Mouse (Mus musculus): ENCODE measurements around the gene Ptpn3.
"Not testable (repeated sequence)": the region's sequence is repeated elsewhere in the genome, so short reads cannot be mapped to it uniquely, and the experiment has no call there.

Ptpn3 gene

GRCm38 (mm10) chr4:57224776-57225175 lies 76.9 kb downstream of the Ptpn3 start:
- DNase-seq (ENCODE audit: low spot score in 2 of 2): no peak

DNA sequence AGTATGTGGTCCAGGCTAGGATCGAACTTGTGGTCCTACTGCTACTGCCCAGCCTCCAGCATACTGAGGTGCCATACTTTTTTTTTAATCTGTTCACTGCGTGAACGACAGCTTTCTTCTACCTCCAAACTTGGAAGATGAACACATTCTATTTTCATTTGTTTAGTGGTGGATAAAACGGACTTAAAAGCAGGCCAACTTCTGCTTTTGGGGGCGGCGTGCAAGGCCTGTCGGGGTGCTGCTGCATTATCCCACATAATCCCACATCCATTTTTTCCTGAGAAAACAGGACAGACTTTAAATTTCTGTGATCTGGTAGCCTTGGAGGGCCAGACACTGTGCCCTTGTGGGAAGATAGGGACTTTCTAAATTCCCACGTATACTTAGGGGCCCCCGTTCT lies 83.9 kb downstream of the Ptpn3 start:
- DNase-seq (ENCODE audit: low spot score in 2 of 2): no peak

- DNase-seq (ENCODE audit: low spot score in 2 of 2): no peak
Measured at GRCm38 (mm10) chr4:57216535-57216934, 85.1 kb downstream of the Ptpn3 start.

DNA sequence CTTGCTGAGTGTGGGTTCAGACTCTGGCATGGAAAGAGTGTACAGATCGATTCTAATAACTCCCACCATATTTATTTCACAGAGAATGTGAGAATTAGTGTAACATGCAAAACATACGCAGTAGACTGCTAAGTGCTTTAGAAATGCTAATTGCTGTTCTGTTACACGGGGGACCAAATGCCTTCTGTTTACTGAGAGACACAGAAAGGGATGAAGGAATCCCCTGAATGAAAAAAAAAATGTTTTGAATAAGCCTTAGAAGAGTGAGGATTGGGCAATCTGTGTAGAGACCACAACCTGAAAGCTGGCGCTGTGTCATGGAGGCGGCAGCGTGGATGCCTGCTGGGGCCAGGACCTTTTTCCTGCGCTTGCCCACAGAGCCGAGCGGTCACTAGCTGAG lies 86.8 kb downstream of the Ptpn3 start:
- no peak for DNase-seq (ENCODE audit: low spot score in 2 of 2)

DNA sequence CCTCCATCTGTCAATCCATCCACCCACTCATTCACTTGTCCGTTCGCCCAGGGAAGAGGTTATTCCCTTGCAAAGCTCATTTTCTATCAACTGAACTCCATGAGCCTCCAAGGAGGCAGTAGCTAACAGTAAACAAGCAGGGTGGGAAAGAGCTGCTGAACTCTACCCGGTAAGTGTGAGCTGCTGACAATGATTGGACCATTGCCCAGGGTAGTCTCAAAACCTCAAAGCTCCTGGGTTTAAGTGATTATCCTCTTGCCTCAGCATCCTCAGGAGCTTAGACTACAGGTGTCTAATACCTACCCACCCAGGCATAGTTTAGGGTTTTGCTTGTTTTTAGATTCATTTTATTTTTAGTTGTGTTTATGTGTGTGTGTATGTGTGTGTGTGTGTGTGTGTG lies 87.5 kb downstream of the Ptpn3 start:
- no peak for DNase-seq (ENCODE audit: low spot score in 2 of 2)

DNA sequence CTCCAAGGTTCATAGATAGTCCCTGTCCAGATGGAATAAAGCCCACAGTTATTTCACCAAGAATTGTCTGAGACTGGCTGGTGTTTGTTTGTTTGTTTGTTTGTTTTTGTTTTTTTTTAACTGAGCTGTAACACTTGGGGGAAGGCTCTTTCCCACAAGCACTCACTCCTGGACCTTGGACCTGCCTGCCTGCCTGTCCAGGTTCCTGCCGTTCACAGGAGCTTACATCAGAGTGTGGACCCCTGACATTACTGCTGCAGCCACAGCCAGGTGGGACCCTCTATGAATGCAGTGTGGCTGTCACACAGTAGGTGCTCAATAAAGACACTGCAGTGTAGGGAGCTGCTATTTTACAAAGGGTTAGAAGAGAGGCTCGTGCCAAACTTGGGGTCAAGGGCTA lies 89.9 kb downstream of the Ptpn3 start:
- DNase-seq (ENCODE audit: low spot score in 2 of 2): no peak

- no peak for DNase-seq (ENCODE audit: low spot score in 2 of 2)
Measured at GRCm38 (mm10) chr4:57205908-57206307, 95.7 kb downstream of the Ptpn3 start.

GRCm38 (mm10) chr4:57204780-57205179 lies 96.9 kb downstream of the Ptpn3 start:
- DNase-seq (ENCODE audit: low spot score in 2 of 2): no peak

GRCm38 (mm10) chr4:57202660-57203361 lies 98.8 kb downstream of the Ptpn3 start:
- no peak for DNase-seq (ENCODE audit: low spot score in 2 of 2)

- no peak for DNase-seq (ENCODE audit: low spot score in 2 of 2)
Measured at GRCm38 (mm10) chr4:57202132-57202531, 99.5 kb downstream of the Ptpn3 start.

- no peak for DNase-seq (ENCODE audit: low spot score in 2 of 2)
Measured at GRCm38 (mm10) chr4:57200661-57201060, 101.0 kb downstream of the Ptpn3 start.

DNA sequence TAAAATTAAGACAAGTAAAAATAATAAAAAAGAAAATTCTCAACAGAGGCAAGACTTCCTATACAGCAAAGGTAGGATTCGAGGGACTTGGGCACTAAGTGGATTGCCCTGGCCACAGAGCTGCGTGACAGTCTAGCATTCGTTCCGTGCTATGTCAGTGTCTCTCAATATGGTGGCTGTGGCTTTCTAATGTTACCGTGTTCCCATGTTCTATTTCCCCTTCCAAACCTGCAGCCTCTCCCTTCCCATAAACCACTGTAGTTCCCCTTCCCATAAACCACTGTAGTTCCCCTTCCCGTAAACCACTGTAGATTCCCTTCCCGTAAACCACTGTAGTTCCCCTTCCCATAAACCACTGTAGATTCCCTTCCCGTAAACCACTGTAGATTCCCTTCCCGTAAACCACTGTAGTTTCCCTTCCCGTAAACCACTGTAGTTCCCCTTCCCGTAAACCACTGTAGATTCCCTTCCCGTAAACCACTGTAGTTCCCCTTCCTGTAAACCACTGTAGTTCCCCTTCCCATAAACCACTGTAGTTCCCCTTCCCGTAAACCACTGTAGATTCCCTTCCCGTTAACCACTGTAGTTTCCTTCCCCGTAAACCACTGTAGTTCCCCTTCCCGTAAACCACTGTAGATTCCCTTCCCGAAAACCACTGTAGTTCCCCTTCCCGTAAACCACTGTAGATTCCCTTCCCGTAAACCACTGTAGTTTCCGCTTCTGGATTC lies 102.8 kb downstream of the Ptpn3 start:
- DNase-seq (ENCODE audit: low spot score in 2 of 2): not testable (repeated sequence)

GRCm38 (mm10) chr4:57191543-57192283 lies 109.9 kb downstream of the Ptpn3 start:
- no peak for DNase-seq (ENCODE audit: low spot score in 2 of 2)

- no peak for DNase-seq (ENCODE audit: low spot score in 2 of 2)
Measured at GRCm38 (mm10) chr4:57189881-57190280, 111.8 kb downstream of the Ptpn3 start.

DNA sequence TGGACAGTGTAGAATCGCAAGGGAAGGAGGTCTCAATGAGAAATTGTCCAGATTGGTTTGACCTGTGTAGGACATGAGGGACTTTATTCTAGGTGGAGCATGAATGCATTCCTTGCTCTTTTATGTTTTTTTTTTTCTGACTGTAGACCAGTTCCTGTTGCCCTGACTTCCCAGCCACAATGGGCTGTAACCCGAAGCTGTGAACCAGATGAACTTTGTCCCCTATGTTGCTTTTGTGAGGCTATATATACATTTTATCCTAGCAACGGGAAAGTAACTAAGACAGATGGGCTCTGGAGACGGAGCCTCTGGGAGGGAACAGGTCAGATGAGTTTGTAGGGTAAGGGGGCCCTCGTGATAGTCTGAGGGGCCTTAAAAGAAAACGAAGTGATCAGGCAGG lies 115.6 kb downstream of the Ptpn3 start:
- DNase-seq (ENCODE audit: low spot score in 2 of 2): no peak

DNA sequence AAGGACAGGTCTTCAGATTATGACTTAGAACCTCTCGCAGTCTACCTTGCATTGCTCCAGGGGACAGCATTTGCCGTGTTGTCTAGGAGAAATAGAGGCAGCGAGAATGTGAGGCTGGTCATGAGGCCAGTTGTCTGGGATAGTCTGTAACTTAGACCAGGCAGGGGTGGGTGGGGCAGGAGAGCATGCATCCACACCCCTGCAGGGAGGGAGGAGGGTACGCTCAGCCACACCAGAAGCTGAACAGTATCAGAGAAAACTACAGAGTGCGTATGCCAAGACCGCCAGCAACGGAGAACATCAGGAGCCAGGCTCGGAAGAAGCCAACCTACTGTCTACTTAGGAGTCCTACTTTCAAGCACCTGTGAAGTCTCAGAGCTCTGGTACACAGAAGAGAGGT lies 116.2 kb downstream of the Ptpn3 start:
- no peak for DNase-seq (ENCODE audit: low spot score in 2 of 2)

DNA sequence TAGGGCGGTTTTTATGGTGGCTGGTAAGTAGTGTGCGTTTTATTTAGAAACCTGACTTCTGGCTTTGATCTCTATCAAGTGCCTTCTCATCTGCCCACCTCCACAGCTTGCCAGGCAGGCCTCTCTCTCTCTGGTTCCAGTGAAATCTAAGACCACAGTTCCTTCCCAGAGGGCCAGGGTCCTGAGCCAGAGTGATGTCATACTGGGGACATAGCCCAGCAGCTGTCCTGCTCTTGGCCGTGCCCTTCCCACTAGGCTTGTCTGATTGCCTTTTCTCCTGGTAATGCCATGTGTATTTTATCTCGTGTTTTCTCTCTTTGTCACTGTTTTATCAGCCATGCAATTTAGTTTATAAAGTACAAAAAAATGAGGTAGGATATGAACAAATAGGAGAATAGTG lies 118.1 kb downstream of the Ptpn3 start:
- no peak for DNase-seq (ENCODE audit: low spot score in 2 of 2)

DNA sequence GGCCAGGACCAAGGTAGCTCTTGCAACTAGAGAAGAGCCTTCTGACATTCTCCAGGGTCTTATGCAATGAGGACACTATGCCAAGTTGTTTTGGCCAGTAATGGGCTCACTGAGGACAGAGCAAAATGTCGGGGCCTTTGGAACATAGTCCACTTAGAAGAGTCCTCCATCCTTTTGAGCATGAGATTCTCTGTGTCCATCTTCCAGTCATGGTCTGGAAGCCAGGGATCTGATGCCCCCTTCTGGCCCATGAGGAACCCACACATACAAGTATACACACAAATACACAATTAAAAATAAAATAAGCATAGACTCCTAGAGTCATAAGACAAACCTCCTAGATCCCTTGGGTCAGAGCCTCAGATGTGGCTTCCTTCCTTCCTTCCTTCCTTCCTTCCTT lies 120.1 kb downstream of the Ptpn3 start:
- DNase-seq (ENCODE audit: low spot score in 2 of 2): no peak

- DNase-seq (ENCODE audit: low spot score in 2 of 2): no peak
Measured at GRCm38 (mm10) chr4:57178881-57179280, 122.8 kb downstream of the Ptpn3 start.

DNA sequence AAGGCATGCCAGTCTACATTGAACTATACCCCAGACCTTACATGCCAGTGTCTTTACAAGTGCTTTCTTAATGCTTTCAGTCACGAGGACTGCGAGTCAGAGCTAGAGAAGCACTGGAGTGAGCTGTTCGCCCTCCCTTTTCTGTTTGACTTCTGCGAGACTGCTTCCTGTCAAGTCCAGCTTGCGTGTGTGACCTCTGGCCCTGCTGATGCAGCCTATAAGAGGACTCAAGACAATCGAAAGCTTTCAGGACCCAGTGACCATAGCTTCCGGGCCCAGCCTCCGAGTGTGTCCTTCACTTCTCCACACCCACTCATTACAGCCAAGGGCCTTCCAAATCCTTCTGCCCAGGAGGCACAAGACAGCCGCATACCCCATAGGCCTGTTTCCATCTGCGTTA lies 126.3 kb downstream of the Ptpn3 start:
- no peak for DNase-seq (ENCODE audit: low spot score in 2 of 2)

DNA sequence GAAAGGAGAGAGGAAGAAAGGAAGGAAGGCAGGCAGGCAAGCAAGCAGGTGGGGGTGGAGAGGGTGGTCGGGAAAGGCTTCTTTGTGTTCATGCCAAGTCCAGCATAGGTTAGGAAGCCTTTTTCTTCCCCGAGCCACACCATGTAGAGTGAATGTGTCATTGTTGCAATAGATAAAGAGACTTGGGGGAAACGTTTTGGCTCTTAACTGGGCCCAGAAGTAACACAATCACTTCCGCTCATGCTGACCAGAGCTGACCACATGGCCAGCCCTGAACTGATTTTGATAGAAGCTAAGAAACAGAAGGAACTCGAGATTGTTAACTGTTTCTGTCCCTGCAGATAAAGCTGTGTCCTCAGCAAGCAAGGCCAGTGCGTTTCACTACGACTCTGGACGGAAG lies 128.8 kb downstream of the Ptpn3 start:
- DNase-seq (ENCODE audit: low spot score in 2 of 2): no peak

DNA sequence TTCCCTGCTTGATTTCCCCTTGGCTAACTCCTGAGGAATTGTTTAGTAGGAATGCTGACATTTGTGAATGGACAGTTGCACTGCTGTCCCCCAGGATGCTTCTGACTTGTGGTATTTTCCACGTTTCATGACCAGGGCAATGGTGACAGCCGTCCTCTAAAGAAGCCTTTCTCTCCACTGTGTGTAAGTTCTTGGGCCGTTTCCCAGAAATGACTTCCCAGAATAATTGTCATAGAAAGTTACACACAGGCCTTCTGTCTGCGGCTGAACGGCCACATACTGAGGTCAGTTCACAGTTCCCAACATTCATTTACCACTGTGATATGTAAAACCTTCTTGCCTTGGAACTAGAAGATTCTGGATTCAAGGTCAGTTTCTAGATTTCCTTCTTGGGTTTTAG lies 129.8 kb downstream of the Ptpn3 start:
- DNase-seq (ENCODE audit: low spot score in 2 of 2): no peak

DNA sequence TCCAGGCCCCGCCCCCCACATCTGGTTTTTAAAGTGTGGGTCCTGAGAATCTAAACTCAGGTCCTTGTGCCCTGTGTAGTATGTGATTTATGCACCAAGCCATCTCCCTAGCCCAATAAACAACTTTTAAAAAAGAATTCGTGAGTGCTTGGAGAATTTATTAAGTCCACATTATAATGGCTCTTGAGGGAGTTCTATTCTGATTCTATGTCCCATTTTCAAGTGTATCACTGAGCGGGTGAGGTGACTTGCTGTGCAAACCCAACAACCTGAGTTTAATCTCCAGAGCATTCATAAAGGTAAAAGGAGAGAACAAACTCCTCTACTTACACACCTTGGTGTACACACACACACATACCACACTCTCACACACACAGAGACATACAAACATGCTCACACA lies 133.0 kb downstream of the Ptpn3 start:
- DNase-seq (ENCODE audit: low spot score in 2 of 2): no peak

Measured in natural killer cell, adult 2 months (primary cell).